Mouse (Mus musculus) lung, adult 2 months (tissue): ENCODE measurements around the gene Fbxo27. TPM values are rescaled to one million over a fixed set of nuclear protein-coding genes. Genes with fewer than 3 reads are reported as not detected.

Source experiments
- DNase-seq: peaks from one replicate; pipeline ENCODE4 v3.0.0; 2022
- H3K4me1 ChIP-seq: fragments of 200-500 bp; 2 replicates; pipeline ENCODE4 v1.6.1; 2011; ENCODE audit warnings: low read length; ENCODE audit not compliant: control insufficient read depth, insufficient read depth
- H3K4me3 ChIP-seq: fragments of 200-500 bp; replicated peaks from 2 replicates; pipeline ENCODE3; 2011; ENCODE audit warnings: low read depth, mild to moderate bottlenecking, control low read depth, low read length; ENCODE audit errors: extremely low read depth
- CTCF ChIP-seq: fragments of 200-500 bp; IDR thresholded peaks from 2 replicates; pipeline ENCODE4 v1.5.1; 2011; ENCODE audit warnings: mild to moderate bottlenecking, low read length, control low read depth; ENCODE audit not compliant: insufficient read depth
- POLR2A ChIP-seq: fragments of 200-500 bp; IDR thresholded peaks from 2 replicates; pipeline ENCODE4 v1.6.1; 2011; ENCODE audit warnings: low read depth, mild to moderate bottlenecking, control low read depth, low read length, borderline replicate concordance; ENCODE audit errors: extremely low read depth
- WGBS: fragments of 180-500 bp; shearing (Covaris S2); methylation state at CpG from one replicate; pipeline ENCODE4 v1.1.7; 2018; 5-methylcytosine and 5-hydroxymethylcytosine counted together
- polyA plus RNA-seq: library from polyadenylated mRNA; depleted of rRNA; stranded (reverse); fragments of >200 nt; gene quantifications from 2 replicates; pipeline ENCODE4 v1.2.3, GENCODE M21; 2012; rRNA removed

The Fbxo27 gene
- polyA plus RNA-seq, 1 experiment, result 3.7 TPM

GRCm38 (mm10) chr7:28741709-28742438, 49.2 kb downstream of the Fbxo27 start, which contains the start of the genes Mrps12 and Sars2:
TSS of gene Mrps12 (minus strand) at chr7:28741820.
TSS of gene Sars2 (plus strand) at chr7:28741992.
- under 1% methylated on average over 39 of the region's 39 CpGs for WGBS
- DNase-seq, result peak; percentile 98
- Histone ChIP-seq H3K4me3 (peak within 1 kb of the TSS; percentile 84), H3K4me1 (peaks cover 5% of the 10 kb centered on the region)
- TF ChIP-seq CTCF, result peak; percentile 50
- TF ChIP-seq POLR2A, result peak; percentile 97

Other genes starting within 250 kb of the Fbxo27 start
- 5.5 and 7.0 TPM in 2 replicates for gene Lrfn1, start 240.9 kb upstream of the Fbxo27 start, polyA plus RNA-seq
- not detected in 2 replicates for gene Ifnl2, start 182.4 kb upstream of the Fbxo27 start, polyA plus RNA-seq
- gene Ifnl3, start 170.0 kb upstream of the Fbxo27 start, polyA plus RNA-seq, result not detected in 2 replicates
- gene Sycn, start 152.0 kb upstream of the Fbxo27 start, polyA plus RNA-seq, result 27.0 TPM in 1 of 2 replicates, not detected in the other
- gene Nccrp1, start 145.6 kb upstream of the Fbxo27 start, polyA plus RNA-seq, result 0.53 and 27.0 TPM in 2 replicates
- 93.9 and 112 TPM in 2 replicates for gene Samd4b, start 94.7 kb upstream of the Fbxo27 start, polyA plus RNA-seq
- 66.7 and 76.0 TPM in 2 replicates for gene Pak4, start 94.7 kb upstream of the Fbxo27 start, polyA plus RNA-seq
- gene Acp7, start 61.5 kb upstream of the Fbxo27 start, polyA plus RNA-seq, result 0.41 and 16.5 TPM in 2 replicates
- 6.1 and 7.0 TPM in 2 replicates for gene Fbxo17, start 24.0 kb downstream of the Fbxo27 start, polyA plus RNA-seq
- 45.9 and 57.2 TPM in 2 replicates for gene Mrps12, start 49.0 kb downstream of the Fbxo27 start, polyA plus RNA-seq
- gene Sars2, start 49.1 kb downstream of the Fbxo27 start, polyA plus RNA-seq, result 13.6 and 15.8 TPM in 2 replicates
- gene Ccer2, start 63.3 kb downstream of the Fbxo27 start, polyA plus RNA-seq, result not detected in 2 replicates
- 84.9 and 102 TPM in 2 replicates for gene Sirt2, start 73.9 kb downstream of the Fbxo27 start, polyA plus RNA-seq
- 48.5 and 49.2 TPM in 2 replicates for gene Nfkbib, start 74.7 kb downstream of the Fbxo27 start, polyA plus RNA-seq
- 11.2 and 14.5 TPM in 2 replicates for gene Rinl, start 96.1 kb downstream of the Fbxo27 start, polyA plus RNA-seq
- gene Hnrnpl, start 115.7 kb downstream of the Fbxo27 start, polyA plus RNA-seq, result 166 and 244 TPM in 2 replicates
- gene Ech1, start 132.4 kb downstream of the Fbxo27 start, polyA plus RNA-seq, result 201 and 250 TPM in 2 replicates
- 19.0 and 25.5 TPM in 2 replicates for gene Lgals4, start 141.0 kb downstream of the Fbxo27 start, polyA plus RNA-seq
- gene Lgals7, start 171.0 kb downstream of the Fbxo27 start, polyA plus RNA-seq, result 2.2 and 314 TPM in 2 replicates
- gene Capn12, start 188.6 kb downstream of the Fbxo27 start, polyA plus RNA-seq, result 0.05 and 1.3 TPM in 2 replicates